Mouse (Mus musculus): Measurements from ENCODE around the gene Rab37. TPM values are rescaled to one million over a fixed set of nuclear protein-coding genes. Genes with fewer than 3 reads are reported as not detected.

The Rab37 gene
- polyA plus RNA-seq, 1 experiment: 0.02 TPM

- no peak for TF ChIP-seq CEBPB (IDR thresholded peaks at IDR 0.05; ENCODE audit: insufficient read depth, poor library complexity, severe bottlenecking)
- TF ChIP-seq MAX (IDR thresholded peaks at IDR 0.05; ENCODE audit: low read depth): no peak
- TF ChIP-seq MYOD1 (IDR thresholded peaks at IDR 0.05; ENCODE audit: control insufficient read depth in 1 of 3, insufficient read length in 2 of 3, low read depth in 2 of 3): no peak
- no peak for TF ChIP-seq E2F4 (IDR thresholded peaks at IDR 0.05; ENCODE audit: insufficient read depth)
- TF ChIP-seq MYOG (IDR thresholded peaks at IDR 0.05; ENCODE audit: control insufficient read depth in 1 of 3, insufficient read depth in 1 of 3, insufficient read length in 2 of 3, low read depth in 2 of 3): no peak
- TF ChIP-seq SRF (IDR thresholded peaks at IDR 0.05; ENCODE audit: control insufficient read depth, insufficient read length, low read depth): no peak
- no peak for TF ChIP-seq POLR2A (IDR thresholded peaks at IDR 0.05; ENCODE audit: insufficient read length, low read depth)
- no peak for TF ChIP-seq POLR2AphosphoS2 (IDR thresholded peaks at IDR 0.05; ENCODE audit: insufficient read length, low read depth)
- TF ChIP-seq REST (IDR thresholded peaks at IDR 0.05; ENCODE audit: insufficient read depth, insufficient read length): no peak
- no peak for TF ChIP-seq USF1 (IDR thresholded peaks at IDR 0.05; ENCODE audit: low read depth)
- TF ChIP-seq TCF3 (IDR thresholded peaks at IDR 0.05; ENCODE audit: insufficient read length, low read depth): no peak
- TF ChIP-seq TCF12 (IDR thresholded peaks at IDR 0.05; ENCODE audit: insufficient read depth, poor library complexity, severe bottlenecking): no peak
- Histone ChIP-seq H3K4me3 (no peak overlapping the region), H3K27me3 (ENCODE audit: control insufficient read depth, insufficient read depth, insufficient read length) (no peaks in the 10 kb centered on the region), H3K79me2 (ENCODE audit: control insufficient read depth, insufficient read depth) (no peaks in the 10 kb centered on the region), H3ac (ENCODE audit: control insufficient read depth, insufficient read length) (no peak overlapping the region), H3K4me2 (ENCODE audit: low read depth) (no peak overlapping the region), H3K36me3 (ENCODE audit: control insufficient read depth, insufficient read depth) (no peaks in the 10 kb centered on the region)
Observed at GRCm38 (mm10) chr11:115200520-115200919, 109.3 kb downstream of the Rab37 start.

GRCm38 (mm10) chr11:115202316-115202715 is 111.1 kb downstream of the Rab37 start:
- Histone ChIP-seq H3K79me2 (ENCODE audit: control insufficient read depth, insufficient read depth) (no peaks in the 10 kb centered on the region), H3K27me3 (ENCODE audit: control insufficient read depth, insufficient read depth, insufficient read length) (no peaks in the 10 kb centered on the region), H3ac (ENCODE audit: control insufficient read depth, insufficient read length) (no peak overlapping the region), H3K4me3 (no peak overlapping the region), H3K36me3 (ENCODE audit: control insufficient read depth, insufficient read depth) (no peaks in the 10 kb centered on the region), H3K4me2 (ENCODE audit: low read depth) (no peak overlapping the region)
- no peak for TF ChIP-seq MYOD1 (IDR thresholded peaks at IDR 0.05; ENCODE audit: control insufficient read depth in 1 of 3, insufficient read length in 2 of 3, low read depth in 2 of 3)
- no peak for TF ChIP-seq MYOG (IDR thresholded peaks at IDR 0.05; ENCODE audit: control insufficient read depth in 1 of 3, insufficient read depth in 1 of 3, insufficient read length in 2 of 3, low read depth in 2 of 3)
- no peak for TF ChIP-seq POLR2AphosphoS2 (IDR thresholded peaks at IDR 0.05; ENCODE audit: insufficient read length, low read depth)
- TF ChIP-seq SRF (IDR thresholded peaks at IDR 0.05; ENCODE audit: control insufficient read depth, insufficient read length, low read depth): no peak
- TF ChIP-seq E2F4 (IDR thresholded peaks at IDR 0.05; ENCODE audit: insufficient read depth): no peak
- no peak for TF ChIP-seq CEBPB (IDR thresholded peaks at IDR 0.05; ENCODE audit: insufficient read depth, poor library complexity, severe bottlenecking)
- no peak for TF ChIP-seq TCF3 (IDR thresholded peaks at IDR 0.05; ENCODE audit: insufficient read length, low read depth)
- no peak for TF ChIP-seq POLR2A (IDR thresholded peaks at IDR 0.05; ENCODE audit: insufficient read length, low read depth)
- no peak for TF ChIP-seq MAX (IDR thresholded peaks at IDR 0.05; ENCODE audit: low read depth)
- no peak for TF ChIP-seq TCF12 (IDR thresholded peaks at IDR 0.05; ENCODE audit: insufficient read depth, poor library complexity, severe bottlenecking)
- TF ChIP-seq USF1 (IDR thresholded peaks at IDR 0.05; ENCODE audit: low read depth): no peak
- TF ChIP-seq REST (IDR thresholded peaks at IDR 0.05; ENCODE audit: insufficient read depth, insufficient read length): no peak

- H3ac ChIP-seq (ENCODE audit: control insufficient read depth, insufficient read length): no peak overlapping the region
- no peaks in the 10 kb centered on the region for H3K79me2 ChIP-seq (ENCODE audit: control insufficient read depth, insufficient read depth)
- H3K4me3 ChIP-seq: no peak overlapping the region
- H3K36me3 ChIP-seq (ENCODE audit: control insufficient read depth, insufficient read depth): no peaks in the 10 kb centered on the region
- H3K4me2 ChIP-seq (ENCODE audit: low read depth): no peak overlapping the region
- no peak for TF ChIP-seq MYOD1 (IDR thresholded peaks at IDR 0.05; ENCODE audit: control insufficient read depth in 1 of 3, insufficient read length in 2 of 3, low read depth in 2 of 3)
- no peak for TF ChIP-seq E2F4 (IDR thresholded peaks at IDR 0.05; ENCODE audit: insufficient read depth)
- TF ChIP-seq SRF (IDR thresholded peaks at IDR 0.05; ENCODE audit: control insufficient read depth, insufficient read length, low read depth): no peak
- TF ChIP-seq CEBPB (IDR thresholded peaks at IDR 0.05; ENCODE audit: insufficient read depth, poor library complexity, severe bottlenecking): no peak
- no peak for TF ChIP-seq MAX (IDR thresholded peaks at IDR 0.05; ENCODE audit: low read depth)
- TF ChIP-seq POLR2AphosphoS2 (IDR thresholded peaks at IDR 0.05; ENCODE audit: insufficient read length, low read depth): no peak
- no peak for TF ChIP-seq TCF12 (IDR thresholded peaks at IDR 0.05; ENCODE audit: insufficient read depth, poor library complexity, severe bottlenecking)
- no peaks in the 10 kb centered on the region for H3K27me3 ChIP-seq (ENCODE audit: control insufficient read depth, insufficient read depth, insufficient read length)
Observed at GRCm38 (mm10) chr11:115202756-115203155, 111.5 kb downstream of the Rab37 start.

GRCm38 (mm10) chr11:115208126-115208525 is 116.9 kb downstream of the Rab37 start:
- Histone ChIP-seq H3K36me3 (ENCODE audit: control insufficient read depth, insufficient read depth) (no peaks in the 10 kb centered on the region), H3K4me2 (ENCODE audit: low read depth) (no peak overlapping the region), H3ac (ENCODE audit: control insufficient read depth, insufficient read length) (no peak overlapping the region), H3K4me3 (no peak overlapping the region), H3K27me3 (ENCODE audit: control insufficient read depth, insufficient read depth, insufficient read length) (no peaks in the 10 kb centered on the region), H3K79me2 (ENCODE audit: control insufficient read depth, insufficient read depth) (no peaks in the 10 kb centered on the region)
- TF ChIP-seq TCF12 (IDR thresholded peaks at IDR 0.05; ENCODE audit: insufficient read depth, poor library complexity, severe bottlenecking) (no peak), E2F4 (IDR thresholded peaks at IDR 0.05; ENCODE audit: insufficient read depth) (no peak), MAX (IDR thresholded peaks at IDR 0.05; ENCODE audit: low read depth) (no peak), SRF (IDR thresholded peaks at IDR 0.05; ENCODE audit: control insufficient read depth, insufficient read length, low read depth) (no peak), MYOG (IDR thresholded peaks at IDR 0.05; ENCODE audit: control insufficient read depth in 1 of 3, insufficient read depth in 1 of 3, insufficient read length in 2 of 3, low read depth in 2 of 3) (no peak), POLR2AphosphoS2 (IDR thresholded peaks at IDR 0.05; ENCODE audit: insufficient read length, low read depth) (no peak), TCF3 (IDR thresholded peaks at IDR 0.05; ENCODE audit: insufficient read length, low read depth) (no peak), POLR2A (IDR thresholded peaks at IDR 0.05; ENCODE audit: insufficient read length, low read depth) (no peak), USF1 (IDR thresholded peaks at IDR 0.05; ENCODE audit: low read depth) (no peak)

Measured in myocyte (in vitro differentiated cells).